Mouse (Mus musculus) megakaryocyte-erythroid progenitor cell, adult 5-6 weeks (primary cell): ENCODE results near the gene Myo1c. TPM values are rescaled to one million over a fixed set of nuclear protein-coding genes. Genes with fewer than 3 reads are reported as not detected.
"Not testable (repeated sequence)": the region's sequence is repeated elsewhere in the genome, so short reads cannot be mapped to it uniquely, and the experiment has no call there.

Experiments
- ATAC-seq: replicated peaks from 2 replicates; pipeline ENCODE4 v1.8.0; 2016; ENCODE audit warnings: mild to moderate bottlenecking, inconsistent platforms; ENCODE audit not compliant: severe bottlenecking, poor library complexity, low FRiP score, low TSS enrichment
- total RNA-seq, 2 experiments: library from RNA; stranded (forward) in 1 of 2; stranded (reverse) in 1 of 2; fragments of 200-1000, 215-1000 nt in 1 of 2; fragments of >200 nt in 1 of 2; fragmentation: Nextera tagmentation in 1 of 2; gene quantifications; 2 replicates each; pipeline ENCODE4 v1.2.3; 2014 to 2017

Myo1c gene
- total RNA-seq, 2 experiments from 2014 or later = 32.6 to 37.4 TPM

DNA sequence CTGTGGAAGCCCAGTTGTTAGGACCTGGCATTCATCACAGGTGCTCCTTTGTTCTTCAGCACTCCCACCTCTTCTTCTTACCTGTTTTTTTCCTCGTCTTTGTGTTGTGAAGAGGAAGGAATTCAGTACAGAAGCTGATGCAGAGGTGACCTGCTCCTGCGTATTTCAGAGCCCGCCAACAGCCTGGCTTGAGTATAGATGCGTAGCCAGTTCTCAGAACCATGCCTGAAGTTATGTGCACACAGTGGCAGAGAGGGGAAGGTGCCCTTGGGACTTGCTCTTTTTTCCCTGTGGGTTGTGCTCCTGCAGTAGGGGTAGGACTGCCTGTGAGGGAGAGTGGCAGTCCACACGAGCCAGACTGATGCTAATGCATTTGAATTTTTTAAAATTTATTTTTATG, 43.3 kb downstream of the Myo1c start:
- no peak for ATAC-seq

GRCm38 (mm10) chr11:75697464-75697863, 47.2 kb downstream of the Myo1c start:
- not testable (repeated sequence) for ATAC-seq

DNA sequence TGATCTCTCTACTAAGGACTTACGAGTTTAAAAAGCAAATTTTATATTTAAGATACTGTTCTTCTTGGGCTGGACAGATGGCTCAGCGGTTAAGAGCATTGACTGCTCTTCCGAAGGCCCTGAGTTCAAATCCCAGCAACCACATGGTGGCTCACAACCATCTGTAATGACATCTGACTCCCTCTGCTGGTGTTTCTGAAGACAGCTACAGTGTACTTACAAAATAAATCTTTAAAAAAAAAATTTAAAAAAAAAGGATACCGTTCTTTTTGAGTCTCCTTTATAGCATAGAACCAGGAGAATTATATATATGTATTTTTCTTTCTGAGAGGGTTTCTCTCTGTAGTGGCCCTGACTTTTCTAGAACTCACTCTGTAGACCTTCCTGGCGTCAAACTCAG, 50.3 kb downstream of the Myo1c start:
- no peak for ATAC-seq

- ATAC-seq = no peak
Measured at GRCm38 (mm10) chr11:75702761-75703160, 52.5 kb downstream of the Myo1c start.

DNA sequence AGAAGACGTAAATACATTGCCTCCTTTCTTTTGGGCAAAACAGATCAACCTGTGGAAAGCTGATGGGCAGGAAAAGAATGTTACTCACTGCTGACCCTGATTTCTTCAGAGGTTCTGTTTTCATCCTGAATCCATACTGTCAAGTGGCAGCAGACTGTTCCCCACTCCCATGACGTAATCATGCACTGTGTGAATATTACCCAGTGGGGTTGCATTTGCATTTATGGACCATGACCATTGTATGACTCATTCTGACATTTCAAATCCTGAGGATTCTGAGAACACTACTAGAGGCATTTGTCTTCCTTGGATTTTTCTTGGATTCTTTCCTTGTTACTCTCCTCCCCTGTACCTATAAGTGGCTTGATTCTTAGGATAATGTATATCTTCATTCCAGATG, 53.4 kb downstream of the Myo1c start:
- ATAC-seq = no peak

- no peak for ATAC-seq
Measured at GRCm38 (mm10) chr11:75713949-75714348, 63.6 kb downstream of the Myo1c start.

DNA sequence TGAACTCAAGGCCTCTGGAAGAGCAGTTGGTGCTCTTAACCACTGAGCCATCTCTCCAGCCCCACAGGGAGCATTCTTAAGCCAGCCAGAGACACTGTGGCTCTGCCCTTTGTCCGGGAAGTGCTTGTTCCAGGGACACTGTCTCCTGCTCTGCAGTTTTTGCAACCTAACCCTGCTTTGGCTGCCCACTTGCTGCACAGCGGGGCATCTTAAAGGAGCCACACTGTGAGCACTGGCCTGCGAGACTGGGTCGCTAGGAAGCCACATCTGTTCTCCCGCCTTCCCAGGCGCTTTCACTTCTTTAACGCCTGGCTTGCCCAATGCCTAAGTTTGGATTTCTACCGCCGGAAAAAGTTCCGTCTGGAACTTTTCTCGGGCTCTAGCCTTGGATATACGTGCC, 65.3 kb downstream of the Myo1c start:
- ATAC-seq = no peak

GRCm38 (mm10) chr11:75716661-75717325, 66.5 kb downstream of the Myo1c start:
- ATAC-seq = no peak

GRCm38 (mm10) chr11:75722339-75722738, 72.0 kb downstream of the Myo1c start:
- no peak for ATAC-seq

Other genes with a start within 250 kb of the Myo1c start
- 0.59 TPM in 1 of 2 replicates, not detected in the other for gene Serpinf1, start 227.8 kb upstream of the Myo1c start, total RNA-seq (2014; fragmentation: Nextera tagmentation)
- gene Serpinf1, start 227.8 kb upstream of the Myo1c start, total RNA-seq (2017) = 0.47 and 6.4 TPM in 2 replicates
- 1.3 TPM in 1 of 2 replicates, not detected in the other for gene Serpinf2, start 210.9 kb upstream of the Myo1c start, total RNA-seq (2014; fragmentation: Nextera tagmentation)
- not detected in 2 replicates for gene Serpinf2, start 210.9 kb upstream of the Myo1c start, total RNA-seq (2017)
- gene Wdr81, start 195.8 kb upstream of the Myo1c start, total RNA-seq (2014; fragmentation: Nextera tagmentation) = 24.6 and 32.2 TPM in 2 replicates
- 7.1 and 23.4 TPM in 2 replicates for gene Wdr81, start 195.8 kb upstream of the Myo1c start, total RNA-seq (2017)
- 13.8 and 19.9 TPM in 2 replicates for gene Tlcd2, start 188.8 kb upstream of the Myo1c start, total RNA-seq (2014; fragmentation: Nextera tagmentation)
- 9.5 and 14.7 TPM in 2 replicates for gene Tlcd2, start 188.8 kb upstream of the Myo1c start, total RNA-seq (2017)
- 160 and 198 TPM in 2 replicates for gene Prpf8, start 163.7 kb upstream of the Myo1c start, total RNA-seq (2014; fragmentation: Nextera tagmentation)
- gene Prpf8, start 163.7 kb upstream of the Myo1c start, total RNA-seq (2017) = 118 and 144 TPM in 2 replicates
- gene Rilp, start 140.4 kb upstream of the Myo1c start, total RNA-seq (2014; fragmentation: Nextera tagmentation) = 1.5 TPM in 1 of 2 replicates, not detected in the other
- gene Rilp, start 140.4 kb upstream of the Myo1c start, total RNA-seq (2017) = 0.72 TPM in 1 of 2 replicates, not detected in the other
- 1.0 TPM in 1 of 2 replicates, not detected in the other for gene Scarf1, start 137.0 kb upstream of the Myo1c start, total RNA-seq (2014; fragmentation: Nextera tagmentation)
- 0.65 TPM in 1 of 2 replicates, not detected in the other for gene Scarf1, start 137.0 kb upstream of the Myo1c start, total RNA-seq (2017)
- 1.2 and 2.2 TPM in 2 replicates for gene Slc43a2, start 118.8 kb upstream of the Myo1c start, total RNA-seq (2014; fragmentation: Nextera tagmentation)
- 1.9 and 2.9 TPM in 2 replicates for gene Slc43a2, start 118.8 kb upstream of the Myo1c start, total RNA-seq (2017)
- gene Pitpna, start 62.4 kb upstream of the Myo1c start, total RNA-seq (2014; fragmentation: Nextera tagmentation) = 69.0 and 96.5 TPM in 2 replicates
- gene Pitpna, start 62.4 kb upstream of the Myo1c start, total RNA-seq (2017) = 46.2 and 58.2 TPM in 2 replicates
- gene Inpp5k, start 19.5 kb upstream of the Myo1c start, total RNA-seq (2014; fragmentation: Nextera tagmentation) = 33.8 and 34.5 TPM in 2 replicates
- gene Inpp5k, start 19.5 kb upstream of the Myo1c start, total RNA-seq (2017) = 19.9 and 26.5 TPM in 2 replicates
- 33.0 and 38.5 TPM in 2 replicates for gene Crk, start 28.8 kb downstream of the Myo1c start, total RNA-seq (2014; fragmentation: Nextera tagmentation)
- gene Crk, start 28.8 kb downstream of the Myo1c start, total RNA-seq (2017) = 29.5 and 39.8 TPM in 2 replicates
- gene Ywhae, start 82.4 kb downstream of the Myo1c start, total RNA-seq (2014; fragmentation: Nextera tagmentation) = 346 and 395 TPM in 2 replicates
- 314 and 400 TPM in 2 replicates for gene Ywhae, start 82.4 kb downstream of the Myo1c start, total RNA-seq (2017)
- not detected in 2 replicates for gene Doc2b, start 145.5 kb downstream of the Myo1c start, total RNA-seq (2014; fragmentation: Nextera tagmentation)
- gene Doc2b, start 145.5 kb downstream of the Myo1c start, total RNA-seq (2017) = not detected in 2 replicates